Mouse (Mus musculus): ENCODE results near the gene Bpnt1. TPM values are rescaled to one million over a fixed set of nuclear protein-coding genes. Genes with fewer than 3 reads are reported as not detected.

Bpnt1 gene
- polyA plus RNA-seq, 1 experiment from 2014 or later: 11.1 TPM

GRCm38 (mm10) chr1:185333651-185334050, 1.7 kb downstream of the Bpnt1 start:
- no peak overlapping the region for H3K4me3 ChIP-seq (replicated peaks)
- no peak overlapping the region for H3K27ac ChIP-seq (replicated peaks)
- no peak overlapping the region for H3K4me2 ChIP-seq
- peaks cover 38% of the 10 kb centered on the region for H3K4me1 ChIP-seq (replicated peaks)
- H3K9me3 ChIP-seq (replicated peaks): no peaks in the 10 kb centered on the region
- H3K36me3 ChIP-seq (replicated peaks): no peaks in the 10 kb centered on the region
- H3K9ac ChIP-seq: no peak overlapping the region
- no peaks in the 10 kb centered on the region for H3K27me3 ChIP-seq
- WGBS (ENCODE audit: insufficient replicate concordance): 69% methylated on average over 5 of the region's 5 CpGs
- ATAC-seq (ENCODE audit: insufficient read depth): no peak

GRCm38 (mm10) chr1:185334136-185334535, 2.2 kb downstream of the Bpnt1 start:
- ATAC-seq (ENCODE audit: insufficient read depth): no peak
- H3K27ac ChIP-seq (replicated peaks): no peak overlapping the region
- peaks cover 37% of the 10 kb centered on the region for H3K4me1 ChIP-seq (replicated peaks)
- no peak overlapping the region for H3K4me3 ChIP-seq (replicated peaks)
- WGBS (ENCODE audit: insufficient replicate concordance): 68% methylated on average over 4 of the region's 4 CpGs
- no peaks in the 10 kb centered on the region for H3K27me3 ChIP-seq
- H3K4me2 ChIP-seq: no peak overlapping the region
- H3K9ac ChIP-seq: no peak overlapping the region
- H3K36me3 ChIP-seq (replicated peaks): no peaks in the 10 kb centered on the region
- H3K9me3 ChIP-seq (replicated peaks): no peaks in the 10 kb centered on the region

GRCm38 (mm10) chr1:185335231-185335765, 3.3 kb downstream of the Bpnt1 start:
- no peak overlapping the region for H3K9ac ChIP-seq

GRCm38 (mm10) chr1:185336535-185336934, 4.6 kb downstream of the Bpnt1 start:
- WGBS (ENCODE audit: insufficient replicate concordance): 67% methylated on average over 3 of the region's 3 CpGs
- no peak for ATAC-seq (ENCODE audit: insufficient read depth)
- no peaks in the 10 kb centered on the region for H3K9me3 ChIP-seq (replicated peaks)
- no peak overlapping the region for H3K9ac ChIP-seq
- no peaks in the 10 kb centered on the region; the same call in 1 of the 2 replicates for H3K36me3 ChIP-seq (replicated peaks)
- no peak overlapping the region for H3K27ac ChIP-seq (replicated peaks)
- peaks cover 24% of the 10 kb centered on the region for H3K4me1 ChIP-seq (replicated peaks)
- no peaks in the 10 kb centered on the region for H3K27me3 ChIP-seq
- H3K4me3 ChIP-seq (replicated peaks): no peak overlapping the region
- no peak overlapping the region for H3K4me2 ChIP-seq

More at GRCm38 (mm10) chr1:185335231-185335765, 3.3 kb downstream of the Bpnt1 start:
- no peak overlapping the region for H3K4me3 ChIP-seq (replicated peaks)
- ATAC-seq (ENCODE audit: insufficient read depth): no peak
- H3K4me1 ChIP-seq (replicated peaks): peaks cover 28% of the 10 kb centered on the region
- no peaks in the 10 kb centered on the region for H3K9me3 ChIP-seq (replicated peaks)
- H3K27me3 ChIP-seq: no peaks in the 10 kb centered on the region
- H3K4me2 ChIP-seq: no peak overlapping the region
- no peaks in the 10 kb centered on the region for H3K36me3 ChIP-seq (replicated peaks)
- 66% methylated on average over 6 of the region's 6 CpGs for WGBS (ENCODE audit: insufficient replicate concordance)
- H3K27ac ChIP-seq (replicated peaks): no peak overlapping the region

GRCm38 (mm10) chr1:185342441-185342840, 10.5 kb downstream of the Bpnt1 start:
- Histone ChIP-seq H3K9ac (no peak overlapping the region), H3K36me3 (replicated peaks) (no peaks in the 10 kb centered on the region; the same call in 1 of the 2 replicates), H3K4me2 (no peak overlapping the region), H3K4me1 (replicated peaks) (no peaks in the 10 kb centered on the region), H3K4me3 (replicated peaks) (no peak overlapping the region), H3K27me3 (no peaks in the 10 kb centered on the region), H3K27ac (replicated peaks) (no peak overlapping the region), H3K9me3 (replicated peaks) (no peaks in the 10 kb centered on the region)
- ATAC-seq (ENCODE audit: insufficient read depth): no peak
- 82% methylated on average over 4 of the region's 4 CpGs for WGBS (ENCODE audit: insufficient replicate concordance)

GRCm38 (mm10) chr1:185343422-185343821, 11.5 kb downstream of the Bpnt1 start:
- no peak overlapping the region for H3K4me3 ChIP-seq (replicated peaks)
- no peaks in the 10 kb centered on the region for H3K27me3 ChIP-seq
- no peaks in the 10 kb centered on the region for H3K9me3 ChIP-seq (replicated peaks)
- WGBS (ENCODE audit: insufficient replicate concordance): 74% methylated on average over 8 of the region's 8 CpGs
- no peaks in the 10 kb centered on the region; the same call in 1 of the 2 replicates for H3K36me3 ChIP-seq (replicated peaks)
- no peak overlapping the region for H3K4me2 ChIP-seq
- no peak for ATAC-seq (ENCODE audit: insufficient read depth)
- no peaks in the 10 kb centered on the region for H3K4me1 ChIP-seq (replicated peaks)
- no peak overlapping the region for H3K9ac ChIP-seq
- no peak overlapping the region for H3K27ac ChIP-seq (replicated peaks)

GRCm38 (mm10) chr1:185346188-185346587, 14.2 kb downstream of the Bpnt1 start:
- no peak overlapping the region for H3K4me2 ChIP-seq
- no peaks in the 10 kb centered on the region for H3K27me3 ChIP-seq
- H3K36me3 ChIP-seq (replicated peaks): peaks cover 3% of the 10 kb centered on the region; the same call in 1 of the 2 replicates
- no peaks in the 10 kb centered on the region for H3K4me1 ChIP-seq (replicated peaks)
- H3K27ac ChIP-seq (replicated peaks): no peak overlapping the region
- no peaks in the 10 kb centered on the region for H3K9me3 ChIP-seq (replicated peaks)
- no peak overlapping the region for H3K9ac ChIP-seq
- H3K4me3 ChIP-seq (replicated peaks): no peak overlapping the region
- ATAC-seq (ENCODE audit: insufficient read depth): no peak
- 63% methylated on average over 10 of the region's 10 CpGs for WGBS (ENCODE audit: insufficient replicate concordance)

GRCm38 (mm10) chr1:185349741-185350140, 17.8 kb downstream of the Bpnt1 start:
- no peaks in the 10 kb centered on the region for H3K4me1 ChIP-seq (replicated peaks)
- ATAC-seq (ENCODE audit: insufficient read depth): no peak
- WGBS (ENCODE audit: insufficient replicate concordance): 80% methylated on average over 14 of the region's 14 CpGs

GRCm38 (mm10) chr1:185350611-185351010, 18.7 kb downstream of the Bpnt1 start:
- Histone ChIP-seq H3K27me3 (no peaks in the 10 kb centered on the region), H3K27ac (replicated peaks) (no peak overlapping the region), H3K36me3 (replicated peaks) (0 out of 2 replicates have a peak, but pooled peaks cover 12% of the 10 kb centered on the region), H3K9me3 (replicated peaks) (no peaks in the 10 kb centered on the region), H3K4me3 (replicated peaks) (no peak overlapping the region), H3K4me2 (no peak overlapping the region), H3K4me1 (replicated peaks) (no peaks in the 10 kb centered on the region), H3K9ac (no peak overlapping the region)
- WGBS (ENCODE audit: insufficient replicate concordance): 71% methylated on average over 4 of the region's 4 CpGs
- no peak for ATAC-seq (ENCODE audit: insufficient read depth)

More at GRCm38 (mm10) chr1:185349741-185350140, 17.8 kb downstream of the Bpnt1 start:
- Histone ChIP-seq H3K4me3 (replicated peaks) (no peak overlapping the region), H3K36me3 (replicated peaks) (peaks cover 12% of the 10 kb centered on the region; the same call in 1 of the 2 replicates), H3K9me3 (replicated peaks) (no peaks in the 10 kb centered on the region), H3K27ac (replicated peaks) (no peak overlapping the region), H3K9ac (no peak overlapping the region), H3K4me2 (no peak overlapping the region), H3K27me3 (no peaks in the 10 kb centered on the region)

GRCm38 (mm10) chr1:185352151-185352550, 20.2 kb downstream of the Bpnt1 start:
- H3K9me3 ChIP-seq (replicated peaks): no peaks in the 10 kb centered on the region
- no peak for ATAC-seq (ENCODE audit: insufficient read depth)
- H3K27me3 ChIP-seq: no peaks in the 10 kb centered on the region
- 0 out of 2 replicates have a peak overlapping the region, but pooled peaks have one; percentile 10 for H3K4me2 ChIP-seq
- no peaks in the 10 kb centered on the region for H3K4me1 ChIP-seq (replicated peaks)
- no peak overlapping the region for H3K27ac ChIP-seq (replicated peaks)
- no peak overlapping the region for H3K4me3 ChIP-seq (replicated peaks)
- no peak overlapping the region for H3K9ac ChIP-seq
- 0 out of 2 replicates have a peak, but pooled peaks cover 12% of the 10 kb centered on the region for H3K36me3 ChIP-seq (replicated peaks)
- WGBS (ENCODE audit: insufficient replicate concordance): 70% methylated on average over 12 of the region's 12 CpGs

- 0 out of 2 replicates have a peak, but pooled peaks cover 12% of the 10 kb centered on the region for H3K36me3 ChIP-seq (replicated peaks)
- no peaks in the 10 kb centered on the region for H3K27me3 ChIP-seq
- H3K4me1 ChIP-seq (replicated peaks): no peaks in the 10 kb centered on the region
- no peak overlapping the region for H3K4me2 ChIP-seq
- no peak overlapping the region for H3K4me3 ChIP-seq (replicated peaks)
- H3K9ac ChIP-seq: no peak overlapping the region
- WGBS (ENCODE audit: insufficient replicate concordance): 74% methylated on average over 8 of the region's 8 CpGs
- H3K27ac ChIP-seq (replicated peaks): no peak overlapping the region
- ATAC-seq (ENCODE audit: insufficient read depth): no peak
- no peaks in the 10 kb centered on the region for H3K9me3 ChIP-seq (replicated peaks)
Observed at GRCm38 (mm10) chr1:185353351-185353750, 21.4 kb downstream of the Bpnt1 start.

GRCm38 (mm10) chr1:185354731-185355130, 22.8 kb downstream of the Bpnt1 start:
- H3K4me2 ChIP-seq: no peak overlapping the region
- 79% methylated on average over 4 of the region's 4 CpGs for WGBS (ENCODE audit: insufficient replicate concordance)
- no peak overlapping the region for H3K27ac ChIP-seq (replicated peaks)
- 0 out of 2 replicates have a peak, but pooled peaks cover 12% of the 10 kb centered on the region for H3K36me3 ChIP-seq (replicated peaks)
- no peaks in the 10 kb centered on the region for H3K9me3 ChIP-seq (replicated peaks)
- no peak for ATAC-seq (ENCODE audit: insufficient read depth)
- H3K9ac ChIP-seq: no peak overlapping the region
- H3K4me1 ChIP-seq (replicated peaks): no peaks in the 10 kb centered on the region
- no peaks in the 10 kb centered on the region for H3K27me3 ChIP-seq
- H3K4me3 ChIP-seq (replicated peaks): no peak overlapping the region

Data from liver, embryonic 15.5 days (tissue).